Mouse (Mus musculus): Measurements from ENCODE around the gene Cry1. TPM values are rescaled to one million over a fixed set of nuclear protein-coding genes. Genes with fewer than 3 reads are reported as not detected.

Cry1 gene
- polyA plus RNA-seq, 1 experiment from 2014 or later, result 31.7 TPM

GRCm38 (mm10) chr10:85183619-85184018, 1.2 kb downstream of the Cry1 start:
- Histone ChIP-seq H3K27ac (ENCODE audit: low read depth, low read length) (no peak overlapping the region), H3K27me3 (ENCODE audit: control insufficient read depth, insufficient read depth, low read length) (no peaks in the 10 kb centered on the region), H3K36me3 (ENCODE audit: control insufficient read depth, insufficient read depth, low read length) (no peaks in the 10 kb centered on the region), H3K9me3 (ENCODE audit: control insufficient read depth, low read length) (no peaks in the 10 kb centered on the region), H3K9ac (ENCODE audit: low read depth, low read length) (no peak overlapping the region), H3K4me3 (ENCODE audit: low read depth, low read length) (peak overlapping the region; percentile 63), H3K4me2 (replicated peaks; ENCODE audit: low read depth, low read length) (peak overlapping the region; percentile 84), H3K4me1 (replicated peaks; ENCODE audit: control insufficient read depth, insufficient read depth, low read length) (no peaks in the 10 kb centered on the region)
- DNase-seq (ENCODE audit: low spot score), result no peak
- WGBS, result 4% methylated on average over 11 of the region's 11 CpGs
- ATAC-seq (ENCODE audit: low FRiP score), result no peak

- no peak for DNase-seq (ENCODE audit: low spot score)
- Histone ChIP-seq H3K27me3 (ENCODE audit: control insufficient read depth, insufficient read depth, low read length) (no peaks in the 10 kb centered on the region), H3K36me3 (ENCODE audit: control insufficient read depth, insufficient read depth, low read length) (no peaks in the 10 kb centered on the region), H3K4me2 (replicated peaks; ENCODE audit: low read depth, low read length) (no peak overlapping the region), H3K9me3 (ENCODE audit: control insufficient read depth, low read length) (no peaks in the 10 kb centered on the region), H3K4me1 (replicated peaks; ENCODE audit: control insufficient read depth, insufficient read depth, low read length) (no peaks in the 10 kb centered on the region), H3K9ac (ENCODE audit: low read depth, low read length) (no peak overlapping the region), H3K4me3 (ENCODE audit: low read depth, low read length) (no peak overlapping the region), H3K27ac (ENCODE audit: low read depth, low read length) (no peak overlapping the region)
- 81% methylated on average over 10 of the region's 10 CpGs for WGBS
- no peak for ATAC-seq (ENCODE audit: low FRiP score)
Observed at GRCm38 (mm10) chr10:85182766-85183165, 2.1 kb downstream of the Cry1 start.

- H3K27ac ChIP-seq (ENCODE audit: low read depth, low read length), result no peak overlapping the region
- H3K9ac ChIP-seq (ENCODE audit: low read depth, low read length), result no peak overlapping the region
- H3K27me3 ChIP-seq (ENCODE audit: control insufficient read depth, insufficient read depth, low read length), result no peaks in the 10 kb centered on the region
- H3K4me1 ChIP-seq (replicated peaks; ENCODE audit: control insufficient read depth, insufficient read depth, low read length), result no peaks in the 10 kb centered on the region
- WGBS, result 85% methylated on average over 2 of the region's 2 CpGs
- no peak for ATAC-seq (ENCODE audit: low FRiP score)
- H3K9me3 ChIP-seq (ENCODE audit: control insufficient read depth, low read length), result no peaks in the 10 kb centered on the region
- H3K4me3 ChIP-seq (ENCODE audit: low read depth, low read length), result no peak overlapping the region
- DNase-seq (ENCODE audit: low spot score), result no peak
- no peaks in the 10 kb centered on the region for H3K36me3 ChIP-seq (ENCODE audit: control insufficient read depth, insufficient read depth, low read length)
- no peak overlapping the region for H3K4me2 ChIP-seq (replicated peaks; ENCODE audit: low read depth, low read length)
Observed at GRCm38 (mm10) chr10:85176640-85177039, 8.2 kb downstream of the Cry1 start.

- no peak for DNase-seq (ENCODE audit: low spot score)
- Histone ChIP-seq H3K9ac (ENCODE audit: low read depth, low read length) (no peak overlapping the region), H3K27ac (ENCODE audit: low read depth, low read length) (no peak overlapping the region), H3K4me3 (ENCODE audit: low read depth, low read length) (no peak overlapping the region), H3K36me3 (ENCODE audit: control insufficient read depth, insufficient read depth, low read length) (no peaks in the 10 kb centered on the region), H3K9me3 (ENCODE audit: control insufficient read depth, low read length) (no peaks in the 10 kb centered on the region), H3K27me3 (ENCODE audit: control insufficient read depth, insufficient read depth, low read length) (no peaks in the 10 kb centered on the region), H3K4me1 (replicated peaks; ENCODE audit: control insufficient read depth, insufficient read depth, low read length) (no peaks in the 10 kb centered on the region), H3K4me2 (replicated peaks; ENCODE audit: low read depth, low read length) (no peak overlapping the region)
- WGBS, result 90% methylated on average over 5 of the region's 5 CpGs
- ATAC-seq (ENCODE audit: low FRiP score), result no peak
Observed at GRCm38 (mm10) chr10:85165306-85165705, 19.6 kb downstream of the Cry1 start.

GRCm38 (mm10) chr10:85164791-85165190, 20.1 kb downstream of the Cry1 start:
- H3K4me3 ChIP-seq (ENCODE audit: low read depth, low read length), result no peak overlapping the region
- no peak overlapping the region for H3K4me2 ChIP-seq (replicated peaks; ENCODE audit: low read depth, low read length)
- no peak overlapping the region for H3K27ac ChIP-seq (ENCODE audit: low read depth, low read length)
- WGBS, result 94% methylated on average over 13 of the region's 13 CpGs
- no peak overlapping the region for H3K9ac ChIP-seq (ENCODE audit: low read depth, low read length)
- no peaks in the 10 kb centered on the region for H3K4me1 ChIP-seq (replicated peaks; ENCODE audit: control insufficient read depth, insufficient read depth, low read length)
- no peaks in the 10 kb centered on the region for H3K27me3 ChIP-seq (ENCODE audit: control insufficient read depth, insufficient read depth, low read length)
- no peaks in the 10 kb centered on the region for H3K9me3 ChIP-seq (ENCODE audit: control insufficient read depth, low read length)
- no peak for ATAC-seq (ENCODE audit: low FRiP score)
- DNase-seq (ENCODE audit: low spot score), result no peak
- H3K36me3 ChIP-seq (ENCODE audit: control insufficient read depth, insufficient read depth, low read length), result no peaks in the 10 kb centered on the region

- Histone ChIP-seq H3K4me1 (replicated peaks; ENCODE audit: control insufficient read depth, insufficient read depth, low read length) (no peaks in the 10 kb centered on the region), H3K4me3 (ENCODE audit: low read depth, low read length) (no peak overlapping the region), H3K9me3 (ENCODE audit: control insufficient read depth, low read length) (no peaks in the 10 kb centered on the region), H3K9ac (ENCODE audit: low read depth, low read length) (no peak overlapping the region), H3K4me2 (replicated peaks; ENCODE audit: low read depth, low read length) (no peak overlapping the region), H3K27me3 (ENCODE audit: control insufficient read depth, insufficient read depth, low read length) (no peaks in the 10 kb centered on the region), H3K36me3 (ENCODE audit: control insufficient read depth, insufficient read depth, low read length) (no peaks in the 10 kb centered on the region), H3K27ac (ENCODE audit: low read depth, low read length) (no peak overlapping the region)
- no peak for ATAC-seq (ENCODE audit: low FRiP score)
- DNase-seq (ENCODE audit: low spot score), result no peak
- WGBS, result 78% methylated on average over 5 of the region's 5 CpGs
Observed at GRCm38 (mm10) chr10:85161745-85162351, 23.0 kb downstream of the Cry1 start.

- WGBS, result 91% methylated on average over 1 of the region's 1 CpGs
- Histone ChIP-seq H3K9ac (ENCODE audit: low read depth, low read length) (no peak overlapping the region), H3K36me3 (ENCODE audit: control insufficient read depth, insufficient read depth, low read length) (no peaks in the 10 kb centered on the region), H3K27me3 (ENCODE audit: control insufficient read depth, insufficient read depth, low read length) (no peaks in the 10 kb centered on the region), H3K4me1 (replicated peaks; ENCODE audit: control insufficient read depth, insufficient read depth, low read length) (no peaks in the 10 kb centered on the region), H3K4me3 (ENCODE audit: low read depth, low read length) (no peak overlapping the region), H3K9me3 (ENCODE audit: control insufficient read depth, low read length) (no peaks in the 10 kb centered on the region), H3K27ac (ENCODE audit: low read depth, low read length) (no peak overlapping the region), H3K4me2 (replicated peaks; ENCODE audit: low read depth, low read length) (no peak overlapping the region)
- ATAC-seq (ENCODE audit: low FRiP score) (no peak), DNase-seq (ENCODE audit: low spot score) (no peak)
Observed at GRCm38 (mm10) chr10:85159989-85160619, 24.8 kb downstream of the Cry1 start.

GRCm38 (mm10) chr10:85157451-85157850, 27.4 kb downstream of the Cry1 start:
- H3K36me3 ChIP-seq (ENCODE audit: control insufficient read depth, insufficient read depth, low read length), result no peaks in the 10 kb centered on the region
- no peak overlapping the region for H3K4me2 ChIP-seq (replicated peaks; ENCODE audit: low read depth, low read length)
- H3K4me1 ChIP-seq (replicated peaks; ENCODE audit: control insufficient read depth, insufficient read depth, low read length), result no peaks in the 10 kb centered on the region
- no peaks in the 10 kb centered on the region for H3K9me3 ChIP-seq (ENCODE audit: control insufficient read depth, low read length)
- ATAC-seq (ENCODE audit: low FRiP score), result no peak
- no peak overlapping the region for H3K4me3 ChIP-seq (ENCODE audit: low read depth, low read length)
- no peak for DNase-seq (ENCODE audit: low spot score)
- no peaks in the 10 kb centered on the region for H3K27me3 ChIP-seq (ENCODE audit: control insufficient read depth, insufficient read depth, low read length)
- H3K9ac ChIP-seq (ENCODE audit: low read depth, low read length), result no peak overlapping the region
- 88% methylated on average over 7 of the region's 7 CpGs for WGBS
- H3K27ac ChIP-seq (ENCODE audit: low read depth, low read length), result no peak overlapping the region

GRCm38 (mm10) chr10:85154195-85154594, 30.7 kb downstream of the Cry1 start:
- Histone ChIP-seq H3K27ac (ENCODE audit: low read depth, low read length) (no peak overlapping the region), H3K4me2 (replicated peaks; ENCODE audit: low read depth, low read length) (no peak overlapping the region), H3K9ac (ENCODE audit: low read depth, low read length) (no peak overlapping the region), H3K4me3 (ENCODE audit: low read depth, low read length) (no peak overlapping the region), H3K4me1 (replicated peaks; ENCODE audit: control insufficient read depth, insufficient read depth, low read length) (no peaks in the 10 kb centered on the region), H3K27me3 (ENCODE audit: control insufficient read depth, insufficient read depth, low read length) (no peaks in the 10 kb centered on the region), H3K9me3 (ENCODE audit: control insufficient read depth, low read length) (no peaks in the 10 kb centered on the region), H3K36me3 (ENCODE audit: control insufficient read depth, insufficient read depth, low read length) (no peaks in the 10 kb centered on the region)
- 15% methylated on average over 2 of the region's 2 CpGs for WGBS
- DNase-seq (ENCODE audit: low spot score), result peak; percentile 74
- ATAC-seq (ENCODE audit: low FRiP score), result no peak
